Mouse (Mus musculus): Measurements from ENCODE around the gene Tceal8.
"Not testable (repeated sequence)": the region's sequence is repeated elsewhere in the genome, so short reads cannot be mapped to it uniquely, and the experiment has no call there.

Tceal8 gene

DNA sequence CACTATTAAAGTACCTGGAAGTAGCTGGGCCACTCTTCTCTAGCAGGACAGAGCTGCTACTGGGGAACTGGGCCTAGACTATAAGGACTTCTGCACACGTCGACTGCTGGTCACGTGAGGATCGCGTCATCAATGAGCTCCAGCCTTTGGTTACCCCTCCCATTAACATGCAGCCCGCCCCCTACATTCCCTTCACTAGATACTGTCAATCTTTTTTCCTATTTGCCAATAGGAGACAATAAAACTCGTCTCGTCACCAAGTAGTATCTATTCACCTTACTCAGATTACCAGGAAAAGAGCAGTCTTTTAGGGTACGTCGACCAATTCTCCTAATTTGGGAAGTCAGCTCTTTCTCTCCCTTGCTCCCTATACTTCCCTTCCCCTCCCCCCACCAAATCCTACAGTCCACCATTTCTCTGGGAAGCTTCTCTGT is at the start of gene Tceal8:
Gene Tceal8, minus strand, starts transcription at position 225 of the 434 bp plus-strand sequence.
- H3K4me3 ChIP-seq (replicated peaks; ENCODE audit: low read length), result peak within 1 kb of the TSS; percentile 86
- no peak for TF ChIP-seq CTCF (conservative IDR thresholded peaks at IDR 0.05; ENCODE audit: low read length)
- TF ChIP-seq NANOG (IDR thresholded peaks at IDR 0.05; ENCODE audit: borderline replicate concordance, low read length), result no peak
- no peak for TF ChIP-seq POU5F1 (IDR thresholded peaks at IDR 0.05; ENCODE audit: borderline replicate concordance, low read length)

DNA sequence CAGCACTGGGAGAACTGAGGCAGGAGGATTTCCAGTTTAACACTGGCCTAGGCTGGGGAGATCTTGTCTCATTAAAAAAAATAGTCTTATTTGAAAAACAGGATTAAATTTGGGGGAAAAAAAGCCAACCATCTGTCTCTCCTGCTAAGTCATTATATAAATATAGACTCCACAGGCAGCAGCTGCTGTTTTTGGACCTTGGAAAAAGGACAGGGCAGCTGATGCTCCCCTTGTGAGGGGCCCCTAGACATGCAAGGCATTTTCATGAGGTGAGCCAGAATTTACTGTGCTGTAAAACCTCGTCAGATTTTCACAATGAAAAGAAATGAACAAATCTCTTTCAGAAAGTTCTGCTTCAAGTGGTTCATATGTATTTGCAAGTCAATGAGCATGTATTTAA is 44.2 kb upstream of the Tceal8 start:
- TF ChIP-seq NANOG (IDR thresholded peaks at IDR 0.05; ENCODE audit: borderline replicate concordance, low read length) (no peak), POU5F1 (IDR thresholded peaks at IDR 0.05; ENCODE audit: borderline replicate concordance, low read length) (no peak), CTCF (conservative IDR thresholded peaks at IDR 0.05; ENCODE audit: low read length) (no peak)
- H3K36me3 ChIP-seq (ENCODE audit: insufficient read depth, low read length), result no peaks in the 10 kb centered on the region
- H3K4me3 ChIP-seq (replicated peaks; ENCODE audit: low read length), result no peak overlapping the region
- peaks cover 10% of the 10 kb centered on the region for H3K4me1 ChIP-seq (replicated peaks; ENCODE audit: low read depth, low read length)
- H3K27me3 ChIP-seq (ENCODE audit: insufficient read depth, low read length), result no peaks in the 10 kb centered on the region
- H3K9me3 ChIP-seq (ENCODE audit: low read length), result no peaks in the 10 kb centered on the region

More for the DNA sequence above, at the start of gene Tceal8:
- Histone ChIP-seq H3K27me3 (ENCODE audit: insufficient read depth, low read length) (no peaks in the 10 kb centered on the region), H3K36me3 (ENCODE audit: insufficient read depth, low read length) (peaks cover 11% of the 10 kb centered on the region; the same call in 1 of the 2 replicates), H3K9me3 (ENCODE audit: low read length) (no peaks in the 10 kb centered on the region), H3K4me1 (replicated peaks; ENCODE audit: low read depth, low read length) (peaks cover 27% of the 10 kb centered on the region)

DNA sequence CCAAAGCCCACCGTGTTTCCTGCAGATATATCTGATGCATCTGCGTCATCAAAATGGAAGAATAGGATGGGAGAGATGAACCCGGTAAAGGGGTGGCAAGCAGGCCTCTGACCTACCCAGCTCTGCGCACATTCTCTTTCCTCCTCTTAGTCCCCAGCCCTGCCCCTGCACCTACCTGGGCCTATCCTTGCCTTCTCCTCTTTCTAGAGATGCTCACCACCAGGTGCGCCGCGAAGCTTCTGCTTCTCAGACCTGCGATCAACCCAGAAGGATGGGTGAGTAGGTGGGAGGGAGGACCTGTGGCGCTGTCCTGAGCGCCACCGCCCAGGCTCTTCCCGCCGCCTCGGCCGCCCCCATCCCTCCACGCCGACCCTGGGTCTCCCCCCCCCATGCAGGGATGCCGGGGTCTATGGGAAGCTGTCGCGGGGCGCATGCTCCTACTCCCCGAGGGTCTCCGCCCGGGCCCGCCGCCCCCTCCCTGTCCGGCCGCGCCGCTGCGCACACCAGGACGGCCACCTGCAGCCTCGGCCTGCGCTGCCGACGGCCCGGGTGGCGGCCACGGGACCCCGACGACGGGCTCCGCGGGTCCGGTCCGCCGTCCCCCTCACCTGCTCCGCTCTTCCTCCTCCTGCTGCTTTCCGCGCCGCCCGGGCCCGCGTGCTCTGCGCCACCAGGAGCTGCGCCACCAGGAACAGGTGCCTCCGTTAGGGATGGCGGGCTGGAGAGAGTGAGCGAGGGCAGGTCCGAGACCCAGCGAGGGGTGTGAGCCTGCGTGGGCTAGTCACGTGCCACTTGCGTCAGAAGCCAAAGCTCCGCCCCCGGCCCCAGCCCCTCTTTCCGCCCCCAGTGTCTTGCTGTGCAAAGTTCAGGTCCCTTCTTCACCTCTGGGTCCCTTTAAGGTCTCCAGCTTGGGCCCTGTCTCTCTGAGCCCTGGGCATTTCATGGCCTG is 42.9 kb upstream of the Tceal8 start, which contains the start of the genes Tceal7 and Bex1:
Gene Tceal7, plus strand, starts transcription at position 51 of the 949 bp plus-strand sequence.
Gene Bex1, minus strand, starts transcription at position 785 of the 949 bp plus-strand sequence.
- H3K4me1 ChIP-seq (replicated peaks; ENCODE audit: low read depth, low read length), result peaks cover 10% of the 10 kb centered on the region
- not testable (repeated sequence) for H3K36me3 ChIP-seq (ENCODE audit: insufficient read depth, low read length); H3K9me3 ChIP-seq (ENCODE audit: low read length); H3K27me3 ChIP-seq (ENCODE audit: insufficient read depth, low read length)
- H3K4me3 ChIP-seq (replicated peaks; ENCODE audit: low read length), result peak within 1 kb of the TSS; percentile 76

DNA sequence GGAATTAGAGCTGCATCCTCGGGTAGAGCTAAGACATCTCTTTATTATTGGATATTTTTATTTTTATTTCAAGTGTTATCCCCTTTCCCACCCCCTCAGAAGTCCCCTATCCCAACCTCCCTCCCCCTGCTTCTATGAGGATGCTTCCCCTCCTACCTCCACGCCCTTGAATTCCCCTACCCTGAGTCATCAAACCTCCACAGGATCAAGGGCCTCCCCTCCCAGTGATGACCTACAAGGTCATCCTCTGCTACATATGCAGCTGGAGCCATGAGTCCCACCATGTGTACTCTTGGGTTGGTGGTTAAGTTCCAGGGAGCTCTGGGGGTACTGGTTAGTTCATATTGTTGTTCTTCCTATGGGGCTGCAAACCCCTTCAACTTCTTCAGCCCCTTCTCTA is 41.3 kb upstream of the Tceal8 start:
- TF ChIP-seq CTCF (conservative IDR thresholded peaks at IDR 0.05; ENCODE audit: low read length) (no peak), NANOG (IDR thresholded peaks at IDR 0.05; ENCODE audit: borderline replicate concordance, low read length) (no peak), POU5F1 (IDR thresholded peaks at IDR 0.05; ENCODE audit: borderline replicate concordance, low read length) (no peak)
- peaks cover 10% of the 10 kb centered on the region for H3K4me1 ChIP-seq (replicated peaks; ENCODE audit: low read depth, low read length)

DNA sequence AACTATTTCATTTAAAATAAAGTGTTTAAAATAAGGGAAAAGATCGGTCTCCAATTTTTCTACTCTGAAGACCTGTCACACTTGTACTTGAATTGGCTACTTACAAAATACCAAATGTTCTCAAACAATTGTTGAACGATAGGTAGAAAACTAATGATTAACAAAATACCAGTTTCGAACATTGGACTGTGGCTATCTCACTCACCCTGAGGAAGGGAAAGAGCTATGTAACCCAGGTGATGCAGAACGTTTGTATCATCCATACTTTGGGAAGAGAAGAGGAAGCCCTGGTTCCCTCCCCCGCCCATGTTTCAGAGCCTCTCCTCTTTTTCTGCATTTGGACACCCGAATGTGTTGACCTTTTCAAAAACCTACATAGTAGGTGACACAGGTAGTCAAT is 32.3 kb upstream of the Tceal8 start:
- peaks cover 9% of the 10 kb centered on the region for H3K4me1 ChIP-seq (replicated peaks; ENCODE audit: low read depth, low read length)
- peaks cover 3% of the 10 kb centered on the region; the same call in 1 of the 2 replicates for H3K27me3 ChIP-seq (ENCODE audit: insufficient read depth, low read length)
- no peaks in the 10 kb centered on the region for H3K9me3 ChIP-seq (ENCODE audit: low read length)
- no peaks in the 10 kb centered on the region for H3K36me3 ChIP-seq (ENCODE audit: insufficient read depth, low read length)
- TF ChIP-seq POU5F1 (IDR thresholded peaks at IDR 0.05; ENCODE audit: borderline replicate concordance, low read length), result no peak
- no peak overlapping the region for H3K4me3 ChIP-seq (replicated peaks; ENCODE audit: low read length)

More for the DNA sequence above, 41.3 kb upstream of the Tceal8 start:
- Histone ChIP-seq H3K27me3 (ENCODE audit: insufficient read depth, low read length) (no peaks in the 10 kb centered on the region), H3K4me3 (replicated peaks; ENCODE audit: low read length) (no peak overlapping the region), H3K36me3 (ENCODE audit: insufficient read depth, low read length) (no peaks in the 10 kb centered on the region), H3K9me3 (ENCODE audit: low read length) (no peaks in the 10 kb centered on the region)

DNA sequence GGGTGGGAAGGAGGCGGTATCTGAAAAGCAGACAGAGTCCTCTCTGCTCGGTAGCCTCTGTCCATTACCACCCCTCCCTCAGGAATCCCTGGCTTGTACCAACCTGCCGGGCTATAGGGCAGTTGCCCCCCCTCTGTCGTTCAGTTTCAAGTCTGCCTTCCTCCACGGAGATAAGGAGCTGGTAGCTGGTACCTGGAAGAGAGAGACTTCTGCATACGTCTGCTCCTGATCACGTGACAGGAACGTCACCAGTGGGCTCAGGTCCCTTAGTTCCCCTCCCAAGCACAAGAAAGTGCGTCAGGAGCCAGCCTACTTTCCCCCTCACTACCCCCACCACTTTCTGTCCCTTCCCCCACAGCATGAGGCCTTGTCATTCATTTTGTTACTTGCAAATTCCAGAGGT is 31.5 kb upstream of the Tceal8 start, which contains the start of gene Tceal5:
Gene Tceal5, minus strand, starts transcription at position 213 of the 403 bp plus-strand sequence.
- Histone ChIP-seq H3K4me3 (replicated peaks; ENCODE audit: low read length) (peak within 1 kb of the TSS; percentile 59), H3K36me3 (ENCODE audit: insufficient read depth, low read length) (no peaks in the 10 kb centered on the region), H3K9me3 (ENCODE audit: low read length) (no peaks in the 10 kb centered on the region), H3K4me1 (replicated peaks; ENCODE audit: low read depth, low read length) (peaks cover 9% of the 10 kb centered on the region), H3K27me3 (ENCODE audit: insufficient read depth, low read length) (peaks cover 3% of the 10 kb centered on the region; the same call in 1 of the 2 replicates)
- TF ChIP-seq POU5F1 (IDR thresholded peaks at IDR 0.05; ENCODE audit: borderline replicate concordance, low read length) (no peak), CTCF (conservative IDR thresholded peaks at IDR 0.05; ENCODE audit: low read length) (no peak)

DNA sequence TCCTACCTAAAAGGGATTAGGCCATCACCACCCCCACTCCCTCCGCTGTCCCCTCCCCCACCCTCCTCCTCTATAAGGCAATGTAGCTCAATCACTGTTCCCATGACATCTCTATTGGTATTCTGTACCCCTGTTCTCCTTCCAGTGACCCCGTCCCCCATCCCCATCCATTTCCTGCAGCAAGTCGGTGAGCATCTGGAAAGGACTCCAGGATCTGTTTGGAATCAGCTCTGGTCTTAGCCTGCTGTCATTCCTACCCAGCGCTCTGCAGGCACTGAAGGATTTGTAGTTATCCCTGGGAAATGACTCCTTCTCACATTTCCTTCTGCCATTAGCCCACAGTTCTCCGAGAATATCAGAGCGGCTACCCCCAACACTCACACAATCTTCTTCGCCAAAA is 31.1 kb upstream of the Tceal8 start:
- Histone ChIP-seq H3K9me3 (ENCODE audit: low read length) (no peaks in the 10 kb centered on the region), H3K4me1 (replicated peaks; ENCODE audit: low read depth, low read length) (peaks cover 9% of the 10 kb centered on the region), H3K36me3 (ENCODE audit: insufficient read depth, low read length) (no peaks in the 10 kb centered on the region), H3K27me3 (ENCODE audit: insufficient read depth, low read length) (peaks cover 3% of the 10 kb centered on the region; the same call in 1 of the 2 replicates), H3K4me3 (replicated peaks; ENCODE audit: low read length) (peak overlapping the region; percentile 59)
- no peak for TF ChIP-seq NANOG (IDR thresholded peaks at IDR 0.05; ENCODE audit: borderline replicate concordance, low read length)
- no peak for TF ChIP-seq CTCF (conservative IDR thresholded peaks at IDR 0.05; ENCODE audit: low read length)
- no peak for TF ChIP-seq POU5F1 (IDR thresholded peaks at IDR 0.05; ENCODE audit: borderline replicate concordance, low read length)

DNA sequence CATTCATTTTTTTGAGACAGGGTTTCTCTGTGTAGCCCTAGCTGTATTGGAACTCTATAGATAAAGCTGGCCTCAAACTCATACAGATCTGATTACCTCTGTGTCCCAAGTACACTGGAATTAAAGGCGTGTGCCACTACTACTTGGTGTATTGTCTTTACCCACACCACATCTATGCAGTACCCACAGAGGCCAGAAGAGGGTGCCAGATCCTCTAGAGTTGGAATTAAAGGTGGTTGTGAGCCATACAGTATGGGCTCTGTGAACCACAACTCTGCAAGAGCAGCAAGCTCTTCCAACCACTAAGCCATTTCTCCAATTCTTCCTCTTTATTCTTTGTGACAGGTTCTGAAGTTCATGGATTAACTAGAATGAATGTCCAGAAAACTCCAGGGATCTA is 24.7 kb upstream of the Tceal8 start:
- Histone ChIP-seq H3K4me3 (replicated peaks; ENCODE audit: low read length) (no peak overlapping the region), H3K4me1 (replicated peaks; ENCODE audit: low read depth, low read length) (no peaks in the 10 kb centered on the region), H3K36me3 (ENCODE audit: insufficient read depth, low read length) (no peaks in the 10 kb centered on the region), H3K9me3 (ENCODE audit: low read length) (no peaks in the 10 kb centered on the region), H3K27me3 (ENCODE audit: insufficient read depth, low read length) (no peaks in the 10 kb centered on the region)
- TF ChIP-seq CTCF (conservative IDR thresholded peaks at IDR 0.05; ENCODE audit: low read length) (peak; percentile 58), NANOG (IDR thresholded peaks at IDR 0.05; ENCODE audit: borderline replicate concordance, low read length) (no peak), POU5F1 (IDR thresholded peaks at IDR 0.05; ENCODE audit: borderline replicate concordance, low read length) (no peak)
